Mouse (Mus musculus) hindbrain, embryonic 13.5 days (tissue): ENCODE results near the gene Cd300ld2. TPM values are rescaled to one million over a fixed set of nuclear protein-coding genes. Genes with fewer than 3 reads are reported as not detected.

Experiments used
- ATAC-seq: fragments of 200-750 bp; cut with Nextera tagmentation; 2 replicates; pipeline ENCODE4 v1.8.0; 2017; ENCODE audit warnings: moderate TSS enrichment; ENCODE audit not compliant: low FRiP score
- H3K27ac ChIP-seq: fragments of 300-500 bp; sonication (generic); 2 replicates; pipeline ENCODE4 v1.5.1; 2015; ENCODE audit warnings: inconsistent platforms, mild to moderate bottlenecking, moderate library complexity
- H3K27me3 ChIP-seq: fragments of 300-500 bp; sonication (generic); 2 replicates; pipeline ENCODE4 v1.6.1; 2015; ENCODE audit warnings: mild to moderate bottlenecking, inconsistent platforms
- H3K36me3 ChIP-seq: fragments of 300-500 bp; sonication (generic); 2 replicates; pipeline ENCODE4 v1.6.1; 2015; ENCODE audit warnings: mild to moderate bottlenecking, inconsistent platforms
- H3K4me1 ChIP-seq: fragments of 300-500 bp; sonication (generic); replicated peaks from 2 replicates; pipeline ENCODE4 v1.6.1; 2015; ENCODE audit warnings: inconsistent platforms
- H3K4me2 ChIP-seq: fragments of 300-500 bp; sonication (generic); 2 replicates; pipeline ENCODE4 v1.6.1; 2015; ENCODE audit warnings: inconsistent platforms, mild to moderate bottlenecking, moderate library complexity
- H3K4me3 ChIP-seq: fragments of 300-500 bp; sonication (generic); 2 replicates; pipeline ENCODE4 v1.5.1; 2015; ENCODE audit warnings: mild to moderate bottlenecking, inconsistent platforms
- H3K9ac ChIP-seq: fragments of 300-500 bp; sonication (generic); 2 replicates; pipeline ENCODE4 v1.6.1; 2015; ENCODE audit warnings: mild to moderate bottlenecking, inconsistent platforms
- H3K9me3 ChIP-seq: fragments of 300-500 bp; sonication (generic); 2 replicates; pipeline ENCODE4 v1.6.1; 2016; ENCODE audit warnings: inconsistent platforms
- WGBS: fragments of 180-500 bp; shearing (Covaris S2); methylation state at CpG from one replicate; pipeline ENCODE4 v1.1.7; 2015; 5-methylcytosine and 5-hydroxymethylcytosine counted together
- polyA plus RNA-seq: library from polyadenylated mRNA; unstranded; fragments of >200 nt; fragmentation: Nextera tagmentation; extraction: Ambion mirVana; gene quantifications from 2 replicates; pipeline ENCODE4 v1.2.1, GENCODE M21; 2015

Cd300ld2 gene
- polyA plus RNA-seq, 1 experiment from 2014 or later: not detected

- H3K36me3 ChIP-seq: no peaks in the 10 kb centered on the region
- WGBS: 85% methylated on average over 4 of the region's 4 CpGs
- no peaks in the 10 kb centered on the region for H3K9me3 ChIP-seq
Observed at GRCm38 (mm10) chr11:114989793-114990192, 26.2 kb downstream of the Cd300ld2 start, which contains the start of gene Cd300ld. Gene Cd300ld (minus strand): TSS chr11:114989922.

GRCm38 (mm10) chr11:114981866-114982265 lies 34.1 kb downstream of the Cd300ld2 start:
- H3K9me3 ChIP-seq: peaks cover 19% of the 10 kb centered on the region

More at GRCm38 (mm10) chr11:114989793-114990192, 26.2 kb downstream of the Cd300ld2 start, which contains the start of gene Cd300ld:
- Histone ChIP-seq H3K27ac (no peak within 1 kb of the TSS), H3K27me3 (no peaks in the 10 kb centered on the region), H3K4me1 (no peaks in the 10 kb centered on the region), H3K9ac (no peak within 1 kb of the TSS), H3K4me2 (no peak within 1 kb of the TSS), H3K4me3 (no peak within 1 kb of the TSS)
- no peak for ATAC-seq

GRCm38 (mm10) chr11:114972726-114973125 lies 43.3 kb downstream of the Cd300ld2 start:
- Histone ChIP-seq H3K4me2 (no peak overlapping the region), H3K36me3 (no peaks in the 10 kb centered on the region), H3K9ac (no peak overlapping the region), H3K9me3 (peaks cover 20% of the 10 kb centered on the region; the same call in 1 of the 2 replicates), H3K4me1 (no peaks in the 10 kb centered on the region), H3K27ac (no peak overlapping the region), H3K4me3 (no peak overlapping the region), H3K27me3 (no peaks in the 10 kb centered on the region)
- ATAC-seq: no peak
- 85% methylated on average over 10 of the region's 10 CpGs for WGBS

More at GRCm38 (mm10) chr11:114981866-114982265, 34.1 kb downstream of the Cd300ld2 start:
- Histone ChIP-seq H3K9ac (no peak overlapping the region), H3K36me3 (no peaks in the 10 kb centered on the region), H3K4me2 (no peak overlapping the region), H3K4me3 (no peak overlapping the region), H3K4me1 (no peaks in the 10 kb centered on the region), H3K27ac (no peak overlapping the region), H3K27me3 (no peaks in the 10 kb centered on the region)
- 68% methylated on average over 3 of the region's 4 CpGs for WGBS
- ATAC-seq: no peak

GRCm38 (mm10) chr11:114968752-114969207 lies 47.2 kb downstream of the Cd300ld2 start, which contains the start of gene Cd300c:
Gene Cd300c (minus strand): TSS chr11:114969157.
- Histone ChIP-seq H3K4me3 (no peak within 1 kb of the TSS), H3K4me1 (no peaks in the 10 kb centered on the region), H3K4me2 (no peak within 1 kb of the TSS), H3K9ac (no peak within 1 kb of the TSS), H3K27me3 (no peaks in the 10 kb centered on the region), H3K36me3 (no peaks in the 10 kb centered on the region), H3K27ac (no peak within 1 kb of the TSS), H3K9me3 (peaks cover 11% of the 10 kb centered on the region; the same call in 1 of the 2 replicates)
- 87% methylated on average over 9 of the region's 9 CpGs for WGBS
- no peak for ATAC-seq

GRCm38 (mm10) chr11:114965182-114965828 lies 50.7 kb downstream of the Cd300ld2 start:
- no peak for ATAC-seq
- WGBS: 68% methylated on average over 3 of the region's 3 CpGs
- Histone ChIP-seq H3K9me3 (no peaks in the 10 kb centered on the region), H3K27me3 (no peaks in the 10 kb centered on the region), H3K4me2 (no peak overlapping the region), H3K4me1 (no peaks in the 10 kb centered on the region), H3K9ac (no peak overlapping the region), H3K4me3 (no peak overlapping the region), H3K36me3 (no peaks in the 10 kb centered on the region), H3K27ac (no peak overlapping the region)

- H3K4me1 ChIP-seq: no peaks in the 10 kb centered on the region
- 76% methylated on average over 1 of the region's 1 CpGs for WGBS
- no peaks in the 10 kb centered on the region for H3K27me3 ChIP-seq
Observed at GRCm38 (mm10) chr11:114960369-114960768, 55.6 kb downstream of the Cd300ld2 start.

More at GRCm38 (mm10) chr11:114960369-114960768, 55.6 kb downstream of the Cd300ld2 start:
- H3K36me3 ChIP-seq: no peaks in the 10 kb centered on the region
- H3K27ac ChIP-seq: no peak overlapping the region
- no peak for ATAC-seq
- no peak overlapping the region for H3K4me3 ChIP-seq
- no peak overlapping the region for H3K4me2 ChIP-seq
- no peak overlapping the region for H3K9ac ChIP-seq
- H3K9me3 ChIP-seq: no peaks in the 10 kb centered on the region

Other genes starting within 250 kb of the Cd300ld2 start
- gene Btbd17, start 220.2 kb downstream of the Cd300ld2 start, polyA plus RNA-seq: 21.4 and 22.3 TPM in 2 replicates
- gene Gpr142, start 217.3 kb downstream of the Cd300ld2 start, polyA plus RNA-seq: not detected in 2 replicates
- gene Gprc5c, start 165.0 kb downstream of the Cd300ld2 start, polyA plus RNA-seq: 9.9 and 11.9 TPM in 2 replicates
- 0.69 and 1.2 TPM in 2 replicates for gene Cd300a, start 126.2 kb downstream of the Cd300ld2 start, polyA plus RNA-seq
- not detected in 2 replicates for gene Cd300lb, start 81.8 kb downstream of the Cd300ld2 start, polyA plus RNA-seq
- gene Cd300c, start 47.0 kb downstream of the Cd300ld2 start, polyA plus RNA-seq: not detected in 2 replicates
- gene Cd300ld, start 26.3 kb downstream of the Cd300ld2 start, polyA plus RNA-seq: 0.06 TPM in 1 of 2 replicates, not detected in the other
- gene Cd300c2, start 14.3 kb downstream of the Cd300ld2 start, polyA plus RNA-seq: 0.96 and 2.0 TPM in 2 replicates
- not detected in 2 replicates for gene Cd300ld4, start 10.8 kb upstream of the Cd300ld2 start, polyA plus RNA-seq
- not detected in 2 replicates for gene Cd300ld5, start 21.6 kb upstream of the Cd300ld2 start, polyA plus RNA-seq
- gene Cd300ld3, start 32.2 kb upstream of the Cd300ld2 start, polyA plus RNA-seq: not detected in 2 replicates
- gene Cd300e, start 46.0 kb upstream of the Cd300ld2 start, polyA plus RNA-seq: not detected in 2 replicates
- gene Rab37, start 75.2 kb upstream of the Cd300ld2 start, polyA plus RNA-seq: 0.99 and 1.4 TPM in 2 replicates
- gene Cd300lf, start 117.8 kb upstream of the Cd300ld2 start, polyA plus RNA-seq: 0.12 and 0.27 TPM in 2 replicates
- 42.2 and 55.2 TPM in 2 replicates for gene Slc9a3r1, start 147.1 kb upstream of the Cd300ld2 start, polyA plus RNA-seq
- 11.2 and 12.1 TPM in 2 replicates for gene Tmem104, start 171.3 kb upstream of the Cd300ld2 start, polyA plus RNA-seq
- 21.5 and 22.0 TPM in 2 replicates for gene Nat9, start 171.7 kb upstream of the Cd300ld2 start, polyA plus RNA-seq